Mouse (Mus musculus) heart, adult 2 months (tissue): ENCODE data around the gene Inca1. TPM values are rescaled to one million over a fixed set of nuclear protein-coding genes. Genes with fewer than 3 reads are reported as not detected.

Source experiments
- DNase-seq, 2 experiments: peaks; one replicate each; pipeline ENCODE4 v3.0.0; 2021
- H3K27ac ChIP-seq: fragments of 200-600 bp; 2 replicates; pipeline ENCODE4 v1.8.1; 2022
- H3K27me3 ChIP-seq: fragments of 200-500 bp; 2 replicates; pipeline ENCODE4 v1.6.1; 2012; ENCODE audit warnings: mild to moderate bottlenecking, low read length, inconsistent platforms, mixed read lengths; ENCODE audit not compliant: control insufficient read depth, insufficient read depth
- H3K36me3 ChIP-seq: fragments of 200-500 bp; 2 replicates; pipeline ENCODE4 v1.6.1; 2012; ENCODE audit warnings: low read length, inconsistent platforms; ENCODE audit not compliant: control insufficient read depth, insufficient read depth
- H3K4me1 ChIP-seq: fragments of 200-500 bp; 2 replicates; pipeline ENCODE4 v1.6.1; 2011; ENCODE audit warnings: low read length; ENCODE audit not compliant: control insufficient read depth, insufficient read depth
- H3K4me3 ChIP-seq: fragments of 200-600 bp; 2 replicates; pipeline ENCODE4 v1.8.1; 2022
- H3K79me2 ChIP-seq: fragments of 200-500 bp; replicated peaks from 2 replicates; pipeline ENCODE4 v1.6.1; 2012; ENCODE audit warnings: mild to moderate bottlenecking, inconsistent platforms, low read length, moderate library complexity, mixed read lengths; ENCODE audit not compliant: control insufficient read depth, insufficient read depth
- H3K9ac ChIP-seq: fragments of 200-500 bp; 2 replicates; pipeline ENCODE4 v1.6.1; 2012; ENCODE audit warnings: low read depth, mild to moderate bottlenecking, control low read depth, inconsistent platforms, low read length, mixed read lengths
- CTCF ChIP-seq: fragments of 200-600 bp; IDR thresholded peaks from 2 replicates; pipeline ENCODE4 v1.8.1; 2022; ENCODE audit warnings: antibody characterized with exemption, mild to moderate bottlenecking, moderate library complexity
- EP300 ChIP-seq: fragments of 200-500 bp; IDR thresholded peaks from 2 replicates; pipeline ENCODE4 v1.6.1; 2011; ENCODE audit warnings: low read depth, low read length, control low read depth; ENCODE audit not compliant: insufficient read depth
- POLR2A ChIP-seq: fragments of 200-500 bp; IDR thresholded peaks from 2 replicates; pipeline ENCODE4 v1.6.1; 2011; ENCODE audit warnings: mild to moderate bottlenecking, low read depth, low read length, control low read depth; ENCODE audit not compliant: insufficient read depth
- WGBS: fragments of 180-500 bp; shearing (Covaris S2); methylation state at CpG from one replicate; pipeline ENCODE4 v1.1.7; 2018; 5-methylcytosine and 5-hydroxymethylcytosine counted together
- intact Hi-C: fragments of 180-260 bp; cut with DNase I; formaldehyde crosslinking; loops from one replicate; pipeline ENCODE4 v1.15.1; 2025
- long read RNA-seq: library from polyadenylated mRNA; stranded (forward); transcript quantifications from one replicate; pipeline ENCODE4 v2.0.0, GENCODE M21; 2021
- polyA plus RNA-seq: library from polyadenylated mRNA; depleted of rRNA; stranded (reverse); fragments of >200 nt; gene quantifications from 2 replicates; pipeline ENCODE4 v1.2.3, GENCODE M21; 2012; rRNA removed
- total RNA-seq, 2 experiments: library from RNA; stranded (reverse); gene quantifications; 2 replicates each; pipeline ENCODE4 v1.2.3; 2021

Inca1 gene
- total RNA-seq (1 to 10 TPM; 6.3 to 6.9 TPM), polyA plus RNA-seq (4.6 and 5.4 TPM in 2 replicates)
- long read RNA-seq, partial matches to known transcripts: 0 of 5 reads
- long read RNA-seq, other reads (novel, unspliced or antisense): 4 of 5 reads

GRCm38 (mm10) chr11:70699722-70700556 lies at the start of gene Inca1, which contains the start of gene Kif1c:
TSS of gene Inca1 (minus strand) at chr11:70700155.
TSS of gene Kif1c (plus strand) at chr11:70700548.
- Histone ChIP-seq H3K4me3 (peak within 1 kb of the TSS; percentile 92), H3K27me3 (no peaks in the 10 kb centered on the region), H3K9ac (peak within 1 kb of the TSS; percentile 91), H3K4me1 (peaks cover 6% of the 10 kb centered on the region), H3K36me3 (peaks cover 5% of the 10 kb centered on the region; the same call in 1 of the 2 replicates), H3K27ac (peak within 1 kb of the TSS; percentile 100), H3K79me2 (peaks cover 2% of the 10 kb centered on the region; the same call in 1 of the 2 replicates)
- TF ChIP-seq EP300 (peak; percentile 84; the same call in 1 of the 2 replicates), CTCF (no peak), POLR2A (peak; percentile 97)
- intact Hi-C loops: loop anchor here (1.0 to 2.0 kb wide), 3 partner anchors 12 to 53 kb away; partner anchors contain the start of genes Camta2, Rnf167, Slc25a11 and Spag7
- peak; percentile 97 to 99 for DNase-seq
- WGBS: 2% methylated on average over 69 of the region's 69 CpGs

GRCm38 (mm10) chr11:70747876-70748545 lies 48.1 kb upstream of the Inca1 start:
- intact Hi-C loops: no loop called here
- H3K27ac ChIP-seq: no peak overlapping the region
- no peaks in the 10 kb centered on the region for H3K27me3 ChIP-seq
- DNase-seq: no peak
- H3K36me3 ChIP-seq: no peaks in the 10 kb centered on the region
- H3K4me3 ChIP-seq: no peak overlapping the region
- no peaks in the 10 kb centered on the region for H3K79me2 ChIP-seq
- 56% methylated on average over 4 of the region's 4 CpGs for WGBS
- TF ChIP-seq POLR2A (no peak), CTCF (no peak), EP300 (no peak)
- no peak overlapping the region for H3K9ac ChIP-seq
- no peaks in the 10 kb centered on the region for H3K4me1 ChIP-seq

- 77% methylated on average over 7 of the region's 7 CpGs for WGBS
- no peaks in the 10 kb centered on the region for H3K79me2 ChIP-seq
- no peaks in the 10 kb centered on the region for H3K27me3 ChIP-seq
- no peak overlapping the region for H3K4me3 ChIP-seq
- TF ChIP-seq EP300: no peak
- no peak for TF ChIP-seq POLR2A
- no peaks in the 10 kb centered on the region for H3K4me1 ChIP-seq
- no peaks in the 10 kb centered on the region for H3K36me3 ChIP-seq
- H3K27ac ChIP-seq: no peak overlapping the region
- H3K9ac ChIP-seq: no peak overlapping the region
- DNase-seq: no peak
- intact Hi-C loops: no loop called here
Observed at GRCm38 (mm10) chr11:70745636-70746035, 45.7 kb upstream of the Inca1 start.

- TF ChIP-seq POLR2A (no peak), CTCF (no peak), EP300 (no peak)
- no peaks in the 10 kb centered on the region for H3K36me3 ChIP-seq
- no peak overlapping the region for H3K4me3 ChIP-seq
- no peak overlapping the region for H3K27ac ChIP-seq
- no peaks in the 10 kb centered on the region for H3K4me1 ChIP-seq
- no peak for DNase-seq
- no peak overlapping the region for H3K9ac ChIP-seq
- WGBS: 76% methylated on average over 12 of the region's 12 CpGs
- H3K79me2 ChIP-seq: no peaks in the 10 kb centered on the region
- intact Hi-C loops: no loop called here
- no peaks in the 10 kb centered on the region for H3K27me3 ChIP-seq
Observed at GRCm38 (mm10) chr11:70742581-70743459, 42.9 kb upstream of the Inca1 start.

- no peak for TF ChIP-seq CTCF
- no peak for TF ChIP-seq EP300
- TF ChIP-seq POLR2A: no peak
- intact Hi-C loops: no loop called here
Observed at GRCm38 (mm10) chr11:70742117-70742516, 42.2 kb upstream of the Inca1 start.

More at GRCm38 (mm10) chr11:70742117-70742516, 42.2 kb upstream of the Inca1 start:
- WGBS: 67% methylated on average over 7 of the region's 7 CpGs
- no peak overlapping the region for H3K9ac ChIP-seq
- no peaks in the 10 kb centered on the region for H3K27me3 ChIP-seq
- no peak overlapping the region for H3K4me3 ChIP-seq
- no peaks in the 10 kb centered on the region for H3K79me2 ChIP-seq
- no peaks in the 10 kb centered on the region for H3K36me3 ChIP-seq
- no peak overlapping the region for H3K27ac ChIP-seq
- H3K4me1 ChIP-seq: no peaks in the 10 kb centered on the region
- DNase-seq: no peak
